Mouse (Mus musculus): ENCODE measurements around the gene Ypel3. TPM values are rescaled to one million over a fixed set of nuclear protein-coding genes. Genes with fewer than 3 reads are reported as not detected.
"Not testable (repeated sequence)": the region's sequence is repeated elsewhere in the genome, so short reads cannot be mapped to it uniquely, and the experiment has no call there.

The Ypel3 gene
- total RNA-seq (2021) = 10 to 100 TPM; 77.7 to 97.4 TPM
- long read RNA-seq, experiment 1, transcript Ypel3-210 (5 exons, 1,050 nt) = minor isoform, 6 of 124 reads
- long read RNA-seq, experiment 1, transcript Ypel3-203 (4 exons, 1,594 nt) = minor isoform, 5 of 124 reads
- long read RNA-seq, experiment 1, transcript Ypel3-201 (5 exons, 973 nt) = major isoform, 102 of 124 reads
- long read RNA-seq, experiment 1, partial matches to known transcripts = 1 of 124 reads
- long read RNA-seq, experiment 1, other reads (novel, unspliced or antisense) = 10 of 124 reads
- long read RNA-seq, experiment 2, transcript Ypel3-210 (5 exons, 1,050 nt) = minor isoform, 5 of 199 reads
- long read RNA-seq, experiment 2, transcript Ypel3-201 (5 exons, 973 nt) = major isoform, 159 of 199 reads
- long read RNA-seq, experiment 2, transcript Ypel3-203 (4 exons, 1,594 nt) = minor isoform, 5 of 199 reads
- long read RNA-seq, experiment 2, partial matches to known transcripts = 20 of 199 reads
- long read RNA-seq, experiment 2, other reads (novel, unspliced or antisense) = 10 of 199 reads

DNA sequence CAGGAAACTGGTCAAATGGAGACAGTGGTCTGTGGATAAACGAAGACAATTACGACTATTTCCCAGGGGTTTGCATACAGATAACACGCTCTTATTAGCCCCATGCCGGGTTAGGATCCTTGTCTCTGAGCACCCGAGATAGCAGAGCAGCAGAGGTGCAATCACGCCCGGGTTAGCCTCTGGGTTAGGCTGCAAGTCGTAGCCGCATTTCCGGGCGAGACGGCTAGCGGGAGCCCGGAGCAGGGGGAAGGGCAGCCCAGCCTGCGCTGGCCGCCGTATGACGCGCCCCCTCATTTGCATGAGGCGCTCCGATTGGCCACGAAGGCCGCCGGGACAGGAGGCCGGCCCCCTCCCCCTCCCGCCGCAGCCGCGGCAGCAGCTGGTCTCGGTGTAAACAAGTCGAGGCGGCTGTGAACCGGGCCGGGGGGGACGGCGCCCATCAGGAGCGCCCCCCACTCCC lies at the start of gene Ypel3:
Gene Ypel3 (plus strand): TSS at position 358 of the 460 bp plus-strand sequence.
- intact Hi-C loops (cut with DNase I) = no loop called here
- peak; percentile 91 to 93 for DNase-seq

DNA sequence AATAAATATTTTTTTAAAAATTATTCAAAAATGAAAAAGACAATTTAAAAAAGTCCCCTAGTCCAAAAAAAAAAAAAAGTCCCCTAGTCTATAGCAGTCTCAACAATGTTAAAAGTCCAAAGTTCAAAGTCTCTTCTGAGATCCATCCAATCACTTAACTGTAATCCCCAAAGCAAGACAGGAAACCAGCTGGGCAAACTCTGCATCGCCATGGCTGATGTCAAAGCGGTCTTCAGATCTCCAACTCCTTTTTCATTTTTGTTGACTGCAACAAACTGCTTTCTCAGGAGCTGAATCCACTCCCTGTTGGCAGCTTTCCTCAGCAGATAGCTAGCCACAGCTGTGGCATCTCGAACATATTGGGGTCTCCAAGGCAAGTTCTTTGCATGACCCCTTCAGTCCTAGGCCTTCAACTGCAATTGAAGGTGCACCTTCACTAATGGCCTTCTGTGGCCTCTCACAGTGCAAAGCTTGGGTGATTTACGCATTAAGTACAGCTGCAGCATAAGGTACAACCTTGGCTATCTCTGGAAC lies 46.4 kb upstream of the Ypel3 start:
- DNase-seq; intact Hi-C loops (cut with DNase I): not testable (repeated sequence)

DNA sequence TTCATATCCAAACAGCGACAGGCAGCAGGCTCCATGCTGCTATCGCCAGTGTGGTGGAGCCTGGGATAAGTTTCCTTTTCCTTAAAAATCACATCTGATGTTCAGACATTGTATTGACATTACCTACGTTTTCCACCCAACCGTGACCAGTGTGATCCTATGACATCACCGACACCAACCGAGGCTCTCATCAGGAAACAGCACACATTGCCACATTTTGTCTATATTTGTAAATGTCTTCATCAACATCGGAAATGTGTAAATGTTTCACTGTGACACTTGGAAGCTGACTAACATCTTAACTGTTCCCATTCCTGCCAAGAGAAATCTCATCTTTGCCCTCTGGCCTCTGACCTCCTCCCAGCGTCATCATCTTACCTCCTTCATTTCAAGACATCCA lies 40.6 kb upstream of the Ypel3 start:
- intact Hi-C loops (cut with DNase I) = no loop called here
- DNase-seq = no peak

- intact Hi-C loops (cut with DNase I) = no loop called here
- no peak for DNase-seq
These were observed 37.2 kb upstream of the Ypel3 start for GRCm38 (mm10) chr7:126739551-126739950.

GRCm38 (mm10) chr7:126740132-126740735 lies 36.5 kb upstream of the Ypel3 start:
- intact Hi-C loops (cut with DNase I) = no loop called here
- DNase-seq = no peak

- no peak for DNase-seq
- intact Hi-C loops (cut with DNase I) = no loop called here
These were observed 35.8 kb upstream of the Ypel3 start for GRCm38 (mm10) chr7:126740977-126741376.

- intact Hi-C loops (cut with DNase I) = no loop called here
- DNase-seq = no peak
These were observed 35.3 kb upstream of the Ypel3 start for GRCm38 (mm10) chr7:126741452-126741851.

GRCm38 (mm10) chr7:126741964-126742482 lies 34.7 kb upstream of the Ypel3 start:
- intact Hi-C loops (cut with DNase I) = no loop called here
- DNase-seq = no peak

- intact Hi-C loops (cut with DNase I) = no loop called here
- no peak for DNase-seq
These were observed 30.7 kb upstream of the Ypel3 start for GRCm38 (mm10) chr7:126746066-126746465.

- DNase-seq = no peak
- intact Hi-C loops (cut with DNase I) = no loop called here
These were observed 30.0 kb upstream of the Ypel3 start for GRCm38 (mm10) chr7:126746798-126747197.

GRCm38 (mm10) chr7:126748824-126749223 lies 27.9 kb upstream of the Ypel3 start:
- no peak for DNase-seq
- intact Hi-C loops (cut with DNase I) = no loop called here

GRCm38 (mm10) chr7:126749582-126750343 lies 27.0 kb upstream of the Ypel3 start:
- intact Hi-C loops (cut with DNase I) = loop anchor here (5.0 kb wide), 1 partner anchor 358 kb away; no protein-coding TSS in a partner anchor
- DNase-seq = no peak

DNA sequence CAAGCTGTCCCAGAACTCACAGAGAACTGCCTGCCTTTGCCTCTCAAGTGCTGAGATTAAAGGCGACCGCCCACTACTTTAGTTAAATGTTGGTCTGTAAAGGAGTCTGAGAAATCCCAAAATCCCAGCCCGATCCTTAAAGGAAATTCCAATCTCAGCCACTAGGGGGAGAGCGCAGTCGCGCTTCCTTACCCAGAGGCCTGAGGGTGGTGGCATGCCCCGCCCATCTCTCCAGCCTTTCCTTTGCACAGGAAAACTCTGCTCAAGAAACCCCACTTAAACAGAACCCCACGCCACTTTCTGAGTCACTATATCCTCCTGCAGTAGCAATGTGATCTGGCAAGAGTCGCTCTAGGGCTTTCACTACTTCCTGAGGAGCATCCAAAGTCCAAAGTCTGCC lies 21.9 kb upstream of the Ypel3 start:
- intact Hi-C loops (cut with DNase I) = loop anchor here (5.0 kb wide), 2 partner anchors 262 to 352 kb away; partner anchors contain the start of genes Pagr1a and Pagr1b
- peak; percentile 58 to 65 for DNase-seq

GRCm38 (mm10) chr7:126758539-126758938 lies 18.2 kb upstream of the Ypel3 start:
- intact Hi-C loops (cut with DNase I) = loop anchor here (5.0 kb wide), 1 partner anchor 259 kb away; the partner anchor contains the start of genes Pagr1a and Pagr1b
- DNase-seq = no peak

DNA sequence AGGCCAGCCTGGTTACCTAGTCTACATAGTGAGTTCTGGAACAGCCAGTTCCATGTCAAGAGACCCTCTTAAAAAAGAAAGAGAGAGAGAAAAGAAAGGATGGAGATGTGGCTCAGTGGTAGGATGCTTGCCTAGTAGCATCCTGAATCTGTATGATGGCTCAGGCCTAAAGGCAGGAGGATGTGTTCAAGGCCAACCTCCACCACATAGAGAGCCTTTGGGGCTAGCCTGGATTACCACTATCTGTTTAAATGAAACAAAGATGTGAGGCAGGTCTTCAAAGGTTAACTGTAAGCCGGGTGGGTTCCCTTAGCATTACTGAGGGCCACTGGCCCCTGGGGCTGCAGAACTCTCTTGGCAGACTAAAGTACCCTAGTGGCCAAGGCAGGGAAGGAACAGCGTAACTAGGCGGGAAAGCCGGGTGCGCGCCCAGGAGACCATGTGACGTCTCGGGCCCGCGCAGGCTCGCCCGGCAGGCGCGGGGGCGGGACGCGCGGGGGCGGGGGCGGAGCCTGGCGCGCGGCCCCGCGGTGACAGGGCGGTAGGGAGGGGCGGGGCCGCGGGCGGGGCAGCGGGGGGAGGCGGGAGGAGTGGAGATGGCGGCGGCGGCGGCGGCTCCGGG lies 17.6 kb upstream of the Ypel3 start, which contains the start of gene Mapk3:
Gene Mapk3 (plus strand): TSS at position 552 of the 622 bp plus-strand sequence.
- intact Hi-C loops (cut with DNase I) = loop anchor here (5.0 kb wide), 1 partner anchor 258 kb away; the partner anchor contains the start of genes Pagr1a and Pagr1b
- peak; percentile 83 to 84 for DNase-seq

GRCm38 (mm10) chr7:126759672-126760390 lies 16.9 kb upstream of the Ypel3 start:
- no peak for DNase-seq
- intact Hi-C loops (cut with DNase I) = loop anchor here (5.0 kb wide), 1 partner anchor 257 kb away; the partner anchor contains the start of genes Pagr1a and Pagr1b

GRCm38 (mm10) chr7:126760391-126760802 lies 16.4 kb upstream of the Ypel3 start:
- peak; percentile 58 to 67 for DNase-seq
- intact Hi-C loops (cut with DNase I) = no loop called here

GRCm38 (mm10) chr7:126760956-126761355 lies 15.8 kb upstream of the Ypel3 start:
- intact Hi-C loops (cut with DNase I) = no loop called here
- DNase-seq = no peak

Measured in gastrocnemius, postnatal 36 days (tissue).